Mouse (Mus musculus): ENCODE results near the gene Plxnb1.
A peak's percentile ranks its signal among the peaks of the same experiment; 100 is the strongest.

Plxnb1 gene

DNA sequence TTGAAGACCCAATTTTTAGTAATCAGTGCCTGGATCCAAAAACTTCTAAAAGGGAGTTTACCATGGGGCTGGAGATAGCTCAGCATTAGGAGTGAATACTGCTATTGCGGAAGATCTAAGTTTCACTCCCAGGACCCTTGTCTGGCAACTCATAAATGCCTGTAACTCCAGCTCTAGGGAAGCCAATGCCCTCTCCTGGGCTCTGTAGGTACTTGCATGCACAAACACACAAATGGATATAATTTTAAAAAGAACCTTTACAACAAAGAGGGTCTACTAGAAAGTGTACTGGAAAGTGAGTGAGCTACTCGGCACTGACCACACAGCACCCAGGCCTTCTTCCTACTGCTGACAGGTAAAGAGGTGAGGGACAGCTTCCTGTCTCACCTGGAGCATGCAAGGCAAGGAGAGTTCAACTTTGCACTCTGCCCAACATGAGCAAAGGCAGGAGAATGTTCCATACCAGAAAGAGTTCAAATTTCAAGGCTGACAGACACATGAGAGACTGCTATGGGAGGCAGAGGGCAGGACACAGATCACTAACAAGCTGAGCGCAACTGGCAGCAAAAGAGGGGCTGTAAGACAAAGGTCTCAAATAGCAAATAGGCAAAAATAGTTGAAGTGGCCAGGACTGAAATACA is 27.0 kb upstream of the Plxnb1 start:
- no peak for DNase-seq

DNA sequence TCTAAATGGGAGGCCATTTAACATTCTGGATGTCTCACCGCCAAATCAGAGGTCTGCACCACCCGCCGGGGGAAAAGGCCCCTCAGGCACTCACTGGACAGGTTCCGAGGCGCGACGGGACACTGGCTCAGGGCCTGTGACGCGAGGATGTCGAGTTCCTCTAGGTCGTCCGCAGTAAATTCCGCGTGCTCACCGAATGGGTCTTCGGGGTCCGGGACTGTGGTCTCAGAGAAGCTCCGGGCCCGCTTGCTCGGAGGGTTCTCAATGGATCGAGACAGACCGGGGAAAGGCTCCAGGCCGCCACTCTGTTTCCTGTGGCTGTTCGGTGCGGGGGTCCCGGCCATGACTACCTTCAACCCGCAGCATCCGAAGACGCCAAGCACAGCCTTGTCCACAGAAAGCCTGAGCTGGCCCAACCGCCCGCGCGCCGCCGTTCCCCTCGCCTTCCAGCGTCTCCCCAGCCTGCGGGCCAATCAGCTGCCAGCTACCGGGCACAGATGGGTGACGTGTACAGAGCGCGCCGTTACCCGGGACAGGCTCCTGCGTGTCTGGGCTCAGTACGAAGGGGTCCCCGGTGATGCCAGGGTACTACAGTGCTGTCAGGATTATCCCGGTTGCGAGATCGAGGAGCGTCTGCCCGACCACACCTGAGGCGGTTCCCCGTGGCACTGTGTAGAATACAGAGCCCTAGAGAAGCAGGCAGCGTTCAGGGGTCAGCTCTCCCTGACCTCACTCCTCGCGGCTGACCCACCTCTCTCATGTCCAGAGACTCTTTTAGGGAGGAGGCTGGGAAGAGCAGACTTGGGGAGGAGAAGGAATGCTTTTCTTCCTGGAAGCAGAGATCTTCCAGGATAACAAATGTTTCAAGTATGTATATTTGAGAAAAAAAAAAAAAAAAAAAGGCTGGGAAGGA is 21.3 kb upstream of the Plxnb1 start, which contains the start of gene Atrip:
Atrip (minus strand) TSS at position 464 of the 913 bp plus-strand sequence.
- DNase-seq, result peak; percentile 89 to 92

DNA sequence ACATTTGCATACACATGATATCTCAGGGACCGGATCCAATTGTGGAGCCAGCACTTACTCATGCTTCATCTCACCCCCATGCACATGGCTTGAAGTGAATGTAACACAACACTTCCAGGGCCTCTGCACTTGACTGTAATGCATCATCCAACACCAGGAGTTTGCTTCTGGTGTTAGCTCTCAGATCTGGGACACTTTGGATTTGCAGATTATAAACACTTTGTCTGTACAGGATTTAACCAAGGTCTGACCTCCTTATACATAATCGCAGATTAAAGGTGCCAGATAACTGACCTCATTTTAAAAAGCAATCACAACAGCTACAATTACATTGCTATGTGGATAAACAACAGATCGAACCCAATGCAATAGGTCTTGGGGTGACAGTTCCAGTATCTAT is 14.7 kb upstream of the Plxnb1 start:
- no peak for DNase-seq

DNA sequence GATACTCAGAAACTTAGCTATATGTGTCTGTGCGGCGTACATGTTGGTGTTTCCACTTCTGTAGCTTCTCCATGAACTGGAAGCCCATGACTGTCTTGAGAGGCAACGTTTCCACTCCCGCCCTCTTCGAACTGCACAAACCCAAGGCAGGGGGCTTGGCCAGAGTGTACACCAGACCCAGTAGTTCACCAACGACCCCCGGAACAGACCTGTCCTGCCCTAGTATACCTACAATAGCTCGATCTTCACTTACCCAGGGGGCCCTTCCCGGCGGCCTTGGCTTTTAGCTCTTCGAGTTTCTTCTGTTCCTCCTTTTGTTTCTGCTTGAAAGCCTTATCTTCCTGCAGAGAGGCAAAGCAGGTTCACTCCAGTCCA is 13.5 kb upstream of the Plxnb1 start:
- no peak for DNase-seq

DNA sequence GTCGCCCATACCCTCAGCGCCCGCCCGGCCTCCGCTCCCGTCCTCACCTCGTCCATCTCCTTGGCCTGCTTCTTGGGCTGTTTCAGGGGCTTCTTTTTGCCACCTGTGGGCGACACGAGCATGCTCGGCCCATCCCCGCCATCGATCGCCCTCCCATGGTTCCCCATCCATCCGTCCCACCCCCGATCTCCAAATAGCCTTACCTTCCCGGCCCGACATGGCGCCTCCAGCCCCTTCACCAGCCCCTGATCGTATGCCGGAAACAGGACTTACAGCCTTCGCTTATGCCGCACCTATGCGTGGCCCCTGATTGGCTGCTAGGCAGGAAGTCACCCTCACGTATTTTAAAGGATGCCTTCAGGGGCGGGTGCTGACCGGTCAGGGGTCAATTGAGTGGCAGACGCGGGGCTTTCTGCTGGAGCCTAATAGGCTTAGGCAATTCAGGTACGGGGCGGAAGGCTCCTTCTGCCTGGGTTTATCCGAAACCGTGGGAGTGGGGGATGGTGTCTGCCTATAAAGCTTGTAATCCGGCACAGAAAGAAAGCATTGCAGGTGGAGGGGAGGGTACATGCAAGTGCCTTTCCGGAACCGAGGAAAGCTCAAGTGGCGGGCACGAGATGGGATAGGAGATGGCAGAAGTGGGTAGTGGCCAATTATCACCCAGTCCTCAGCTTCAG is 12.9 kb upstream of the Plxnb1 start, which contains the start of the genes Ccdc51 and Tma7:
Ccdc51 (plus strand) TSS at position 370 of the 677 bp plus-strand sequence.
Tma7 (minus strand) TSS at position 464 of the 677 bp plus-strand sequence.
- DNase-seq, result peak; percentile 88 to 91

DNA sequence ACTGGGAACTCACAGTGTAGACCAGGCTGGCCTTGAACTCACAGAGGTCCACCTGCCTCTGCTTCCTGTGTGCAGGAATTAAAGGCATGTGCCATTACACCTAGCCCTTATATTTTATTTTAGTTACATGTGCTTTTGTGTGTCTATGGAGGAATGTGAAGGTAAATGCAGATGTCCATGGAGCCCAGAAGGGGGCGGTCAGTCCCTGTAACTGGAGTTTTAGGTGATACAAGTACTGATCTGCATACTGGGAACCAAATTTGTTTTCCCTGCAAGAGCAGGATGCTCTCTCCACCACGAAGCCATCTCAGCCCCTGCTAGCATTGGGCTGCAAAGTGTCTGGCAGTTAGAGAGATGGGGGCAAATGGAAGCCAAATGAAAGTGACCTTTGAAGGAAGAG is 10.3 kb upstream of the Plxnb1 start:
- DNase-seq, result peak in 1 of 2 experiments; percentile 2

DNA sequence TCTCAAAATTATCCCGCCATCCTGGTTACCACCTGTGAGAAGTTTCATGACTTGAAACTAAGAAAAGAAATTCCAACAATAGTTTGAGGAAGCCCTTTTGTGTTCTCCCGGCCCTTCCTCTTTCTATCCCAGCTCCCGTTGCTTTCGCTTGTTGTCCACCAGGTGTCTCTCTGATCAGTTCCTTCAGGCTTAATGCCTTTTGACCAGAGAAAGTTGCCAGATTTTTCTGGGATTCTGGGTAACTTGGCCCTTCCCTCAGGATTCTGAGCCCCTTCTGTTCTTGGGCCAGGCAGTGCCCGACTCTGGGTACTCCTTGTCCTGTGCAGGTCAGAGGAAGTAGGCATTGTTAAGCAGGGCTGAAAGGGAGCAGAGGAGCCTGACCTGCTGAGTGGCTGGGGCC is 7.2 kb upstream of the Plxnb1 start:
- peak in 1 of 2 experiments; percentile 48 for DNase-seq

DNA sequence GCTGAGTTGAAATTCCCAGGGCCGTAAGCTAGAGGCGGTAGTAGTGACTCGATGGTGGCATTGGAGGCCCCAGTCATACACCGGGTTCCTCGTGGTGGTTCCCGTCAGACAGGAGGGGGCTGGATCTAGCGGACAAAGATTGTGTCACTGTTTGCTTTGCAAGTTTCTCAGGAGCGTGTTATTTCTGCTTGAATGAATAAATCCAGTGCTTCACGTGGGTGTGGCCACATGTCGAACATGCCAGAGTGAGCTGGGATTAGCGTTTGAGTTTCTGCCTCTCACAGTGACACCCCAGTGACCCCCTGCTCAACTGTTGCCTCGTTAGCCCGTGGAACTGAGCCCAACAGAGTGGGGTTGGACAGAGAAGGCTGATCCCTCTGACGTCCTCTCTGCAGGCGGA is 4.7 kb upstream of the Plxnb1 start:
- DNase-seq, result peak; percentile 60 to 77

DNA sequence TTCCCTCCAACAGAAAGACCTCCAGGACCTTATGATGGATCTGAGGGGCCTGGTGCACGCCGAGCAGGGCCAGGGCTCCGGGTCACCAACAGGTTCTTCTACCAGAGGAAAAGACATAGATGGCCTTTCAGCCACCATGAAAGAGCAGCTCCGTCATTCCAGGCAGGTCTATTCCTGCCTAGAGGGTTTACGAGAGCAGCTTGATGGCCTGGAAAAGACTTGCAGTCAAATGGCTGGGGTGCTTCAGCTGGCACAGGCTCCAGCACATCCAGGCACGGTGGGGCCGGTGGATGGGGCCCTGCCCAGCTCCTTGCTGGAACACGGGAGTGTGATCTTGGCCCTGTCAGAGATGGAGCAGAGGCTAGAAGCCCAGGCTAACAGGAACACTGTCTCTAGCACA is 3.4 kb upstream of the Plxnb1 start:
- no peak for DNase-seq

DNA sequence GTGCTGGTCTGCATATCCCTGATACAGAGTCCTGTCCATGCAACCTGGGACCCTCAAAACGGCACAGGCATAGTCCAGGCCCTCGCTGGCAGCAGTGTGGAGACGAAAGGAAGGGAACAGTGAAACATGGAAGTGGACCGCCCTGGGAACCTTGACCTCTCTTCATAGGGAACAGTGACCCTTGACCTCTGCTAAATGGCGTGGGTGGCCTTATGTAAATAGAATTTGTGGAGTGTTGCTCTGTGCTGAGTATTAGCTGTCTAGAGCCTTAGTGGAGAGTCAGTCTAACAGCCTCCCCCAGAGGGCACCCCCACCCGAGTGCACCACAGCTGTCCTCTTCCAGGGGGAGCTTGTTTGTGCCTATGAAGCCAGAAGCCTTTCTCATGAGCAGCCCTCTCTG is 2.4 kb upstream of the Plxnb1 start:
- DNase-seq, result no peak

DNA sequence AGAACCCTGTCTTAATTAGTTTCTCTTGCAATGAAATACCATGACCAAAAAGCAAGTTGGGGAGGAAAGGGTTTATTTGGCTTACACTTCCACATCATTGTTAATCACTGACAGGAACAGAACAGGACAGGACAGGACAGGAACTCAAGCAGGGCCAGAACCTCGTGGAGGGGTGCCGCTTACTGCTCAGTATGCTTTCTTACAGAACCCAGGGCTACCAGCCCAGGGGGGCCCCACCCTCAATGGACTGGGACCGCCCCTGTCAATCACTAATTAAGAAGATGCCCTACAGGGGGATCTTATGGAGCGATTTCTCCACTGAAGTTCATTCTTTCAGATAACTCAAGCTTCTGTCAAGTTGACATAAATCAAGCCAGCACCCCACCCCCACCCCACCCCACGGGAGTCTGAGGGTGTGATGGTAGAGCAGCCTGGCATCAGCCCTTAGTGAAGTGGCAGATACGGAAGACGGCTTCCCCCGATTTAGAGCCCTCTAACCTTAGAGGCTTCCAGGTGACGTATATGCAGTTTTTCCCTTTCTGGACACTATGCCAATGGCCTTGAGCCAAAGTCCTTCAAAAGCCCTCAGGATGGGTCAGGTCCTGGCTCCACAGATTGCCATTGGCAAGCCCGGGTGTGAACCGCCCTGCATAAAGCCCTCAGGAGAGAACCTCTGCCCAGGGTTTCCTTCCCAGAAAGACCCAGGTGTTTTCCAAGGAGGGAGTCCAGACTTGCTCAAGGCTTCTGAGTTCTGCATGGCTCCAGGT is 1.2 kb upstream of the Plxnb1 start:
- DNase-seq, result peak; percentile 78 to 86

DNA sequence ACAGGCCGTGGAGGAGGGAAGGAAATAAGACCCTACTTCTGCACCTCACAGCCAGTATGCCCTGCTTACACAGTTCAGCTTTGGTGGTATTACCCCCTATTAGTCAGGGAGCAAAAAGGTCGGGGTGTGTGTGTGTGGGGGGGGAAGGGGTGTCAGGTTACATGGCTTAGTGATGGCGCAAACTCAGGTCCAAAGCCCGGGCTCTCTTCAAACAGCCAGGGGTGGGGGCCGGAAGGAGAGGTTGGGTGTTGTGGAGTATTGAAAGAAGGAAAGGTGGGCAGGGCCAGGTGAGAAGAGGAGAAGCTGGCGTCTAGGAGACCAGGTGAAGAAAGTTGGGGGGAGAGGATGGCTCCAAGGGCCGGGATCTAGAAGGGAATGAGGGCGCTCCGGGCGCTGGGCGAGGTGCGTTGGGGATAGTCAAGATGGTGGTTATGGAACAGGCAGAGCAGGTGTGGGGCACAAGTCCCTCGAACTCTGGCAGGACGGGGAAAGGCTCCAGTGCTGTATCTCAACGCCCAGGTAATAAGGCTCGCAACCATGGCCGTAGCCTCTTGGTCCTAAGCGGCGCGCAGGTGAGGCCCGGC is 544 bp upstream of the Plxnb1 start:
- DNase-seq, result peak; percentile 80 to 90

DNA sequence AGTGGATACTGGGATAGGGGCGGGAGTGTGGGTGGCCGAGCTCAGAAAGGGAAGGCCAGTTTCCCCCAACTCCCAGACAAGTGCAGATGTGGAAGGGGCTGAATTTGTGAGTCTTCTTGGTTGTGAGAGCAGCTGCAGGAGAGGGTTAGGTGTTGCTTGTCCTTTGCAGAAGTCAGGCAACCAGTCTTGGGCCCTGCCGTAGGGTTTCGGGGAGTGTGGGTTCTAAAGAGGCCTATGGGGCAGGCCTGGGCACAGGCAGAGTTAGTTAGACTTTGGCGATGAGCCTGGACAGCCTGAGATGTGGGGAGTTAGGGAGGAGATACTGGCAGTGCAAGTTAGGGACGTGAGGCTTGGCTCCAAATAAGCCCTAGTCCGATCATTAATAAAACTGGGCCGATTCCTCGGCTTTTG is 1.1 kb downstream of the Plxnb1 start:
- no peak for DNase-seq

DNA sequence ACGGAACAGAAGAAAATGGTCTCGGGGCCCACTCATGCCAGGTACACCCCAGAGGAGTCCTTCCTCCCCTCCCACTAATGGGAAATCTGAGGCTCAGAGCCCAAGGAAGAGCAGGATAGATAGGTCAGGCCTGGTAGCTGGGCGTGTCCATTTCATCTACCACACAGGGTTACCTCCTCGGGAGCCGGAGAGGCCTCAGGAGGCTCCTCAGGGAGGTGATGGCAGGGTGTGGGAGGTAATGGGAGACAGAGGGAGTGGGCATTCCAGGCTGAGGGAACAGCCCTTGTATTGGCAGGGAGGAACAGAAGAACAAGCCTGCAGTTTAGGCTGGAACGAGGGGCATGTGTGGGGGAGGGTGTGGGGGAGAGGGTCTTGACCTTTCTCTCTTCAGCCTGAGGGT is 1.7 kb downstream of the Plxnb1 start:
- peak; percentile 50 to 58 for DNase-seq

DNA sequence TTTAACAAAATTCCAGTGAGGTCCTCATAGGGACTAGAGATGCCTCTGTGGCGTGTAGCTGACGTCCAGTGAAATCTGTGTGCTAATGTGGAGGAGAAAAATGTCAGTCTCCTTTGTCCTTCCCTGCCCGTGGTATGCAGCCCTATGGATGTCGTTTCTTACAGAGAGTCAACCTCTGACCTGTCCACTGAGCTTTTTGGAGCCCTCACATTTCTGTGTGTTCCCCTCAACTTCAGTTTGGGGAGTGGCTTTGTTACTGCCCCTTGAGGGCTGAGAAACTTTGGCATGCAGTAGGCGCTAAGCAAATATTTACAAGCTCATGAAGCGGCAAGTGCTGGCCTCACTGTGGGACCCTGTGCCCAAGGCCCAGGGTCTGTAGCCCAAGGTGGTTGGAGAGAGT is 2.1 kb downstream of the Plxnb1 start:
- peak; percentile 60 to 78 for DNase-seq

DNA sequence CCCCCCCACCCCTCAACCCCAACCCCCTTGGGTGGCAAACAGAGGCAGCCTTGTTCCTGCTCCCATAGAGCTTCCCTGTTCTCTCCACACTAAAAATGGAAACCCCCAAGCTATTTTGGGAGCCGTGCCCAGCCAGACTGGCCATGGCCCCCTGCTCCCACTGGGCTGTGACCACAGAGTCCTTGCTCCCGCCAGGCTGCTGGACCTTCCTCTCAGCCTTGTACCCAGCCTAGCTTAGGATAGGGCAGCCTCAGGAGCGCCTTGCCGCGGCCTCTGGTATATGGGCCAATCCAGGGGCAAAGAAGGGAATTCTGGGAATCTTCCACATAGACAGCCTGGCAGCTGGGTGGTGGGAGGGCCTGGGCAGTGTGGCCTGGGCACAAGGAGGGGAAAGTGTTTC is 2.6 kb downstream of the Plxnb1 start:
- peak in 1 of 2 experiments; percentile 39 for DNase-seq

DNA sequence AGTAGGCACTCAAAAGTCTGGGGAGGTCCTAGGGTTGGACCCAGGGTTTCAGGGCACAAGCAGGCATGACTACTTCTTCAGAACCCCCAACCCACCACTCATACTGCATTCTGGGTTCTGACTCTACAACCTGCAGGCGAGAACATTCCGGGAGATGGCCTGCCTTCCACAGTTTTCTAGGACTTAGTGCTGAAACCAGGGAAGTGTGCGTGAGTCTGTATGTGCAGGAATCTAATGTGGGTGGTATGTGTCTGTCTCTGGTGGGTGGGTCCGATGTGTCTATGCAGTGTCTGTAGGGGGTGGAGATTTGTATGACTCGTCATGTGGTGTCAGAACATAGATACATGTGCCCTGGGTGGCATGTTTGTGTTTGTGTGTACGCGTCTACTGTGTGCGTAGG is 3.2 kb downstream of the Plxnb1 start:
- no peak for DNase-seq

DNA sequence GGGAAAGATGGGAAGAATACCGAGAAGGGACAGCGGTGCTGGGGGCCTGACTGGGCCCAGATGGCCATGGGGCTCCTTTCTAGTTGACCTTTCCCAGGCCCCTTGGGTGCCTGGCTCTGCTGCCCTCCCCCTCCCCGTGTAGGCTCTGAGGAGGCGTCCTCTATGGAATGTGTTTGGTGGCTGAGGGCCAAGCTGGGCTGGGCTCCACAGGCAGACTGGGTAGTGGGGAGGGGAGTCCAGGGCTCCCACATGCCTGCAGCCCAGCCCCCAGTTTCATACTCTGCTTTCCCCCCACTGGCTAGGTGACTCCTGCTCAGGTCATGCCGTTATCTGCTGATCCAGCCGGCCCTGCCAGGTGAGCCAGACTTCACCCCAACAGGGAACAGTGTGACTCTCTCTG is 3.8 kb downstream of the Plxnb1 start:
- DNase-seq, result peak; percentile 81 to 87

DNA sequence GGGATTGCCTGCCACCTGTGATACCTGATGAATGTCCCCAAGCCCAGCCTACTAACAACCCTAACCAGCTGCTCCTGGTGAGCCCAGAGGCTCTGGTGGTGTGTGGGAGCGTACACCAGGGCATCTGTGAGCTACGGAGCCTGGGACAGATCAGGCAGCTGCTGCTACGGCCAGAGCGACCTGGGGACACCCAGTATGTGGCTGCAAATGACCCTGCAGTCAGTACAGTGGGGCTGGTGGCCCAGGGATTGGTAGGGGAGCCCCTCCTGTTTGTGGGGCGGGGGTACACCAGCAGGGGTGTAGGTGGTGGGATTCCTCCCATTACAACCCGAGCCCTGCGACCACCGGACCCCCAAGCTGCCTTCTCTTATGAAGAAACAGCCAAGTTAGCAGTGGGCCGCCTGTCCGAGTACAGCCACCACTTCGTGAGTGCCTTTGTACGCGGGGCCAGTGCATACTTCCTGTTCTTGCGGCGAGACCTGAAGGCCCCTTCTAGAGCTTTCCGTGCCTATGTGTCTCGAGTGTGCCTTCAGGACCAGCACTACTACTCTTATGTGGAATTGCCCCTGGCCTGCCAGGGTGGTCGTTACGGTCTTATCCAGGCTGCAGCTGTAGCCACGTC is 5.2 kb downstream of the Plxnb1 start:
- DNase-seq, result no peak

DNA sequence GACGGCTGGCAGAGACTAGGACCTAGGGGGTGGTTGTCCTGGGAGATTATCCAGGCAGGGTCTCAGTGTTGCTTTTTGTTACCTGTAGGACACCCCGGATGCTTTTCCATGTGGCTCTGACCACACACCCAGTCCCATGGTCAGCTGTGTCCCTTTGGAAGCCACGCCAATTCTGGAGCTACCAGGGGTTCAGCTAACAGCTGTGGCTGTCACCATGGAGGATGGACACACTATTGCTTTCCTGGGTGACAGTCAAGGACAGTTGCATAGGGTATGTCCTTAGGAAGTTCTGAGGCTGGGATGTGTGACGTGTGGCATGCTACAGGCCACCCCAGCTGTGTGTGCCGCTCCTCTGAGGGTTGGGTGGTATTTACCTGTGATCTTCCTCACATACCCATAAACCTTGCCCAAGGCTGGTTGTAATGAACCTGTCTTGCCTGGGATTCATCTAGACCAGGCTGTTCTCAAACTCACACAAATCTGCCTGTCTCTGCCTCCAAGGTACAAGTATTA is 6.8 kb downstream of the Plxnb1 start:
- DNase-seq, result no peak

DNA sequence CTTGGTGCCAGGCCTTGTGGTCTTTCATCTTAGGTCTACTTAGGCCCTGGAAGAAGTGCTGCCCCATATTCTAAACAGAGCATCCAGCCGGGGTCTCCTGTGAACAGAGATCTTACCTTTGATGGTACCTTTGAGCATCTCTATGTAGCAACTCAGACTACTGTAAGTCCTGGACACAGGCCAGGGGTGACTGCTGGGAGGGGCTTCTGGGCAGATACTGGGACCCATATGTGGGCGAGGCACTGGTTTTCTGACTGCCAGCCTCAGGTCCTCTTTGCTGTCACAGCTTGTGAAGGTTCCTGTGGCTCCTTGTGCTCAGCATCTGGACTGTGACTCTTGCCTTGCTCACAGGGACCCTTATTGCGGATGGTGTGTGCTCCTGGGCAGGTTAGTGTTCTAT is 7.4 kb downstream of the Plxnb1 start:
- no peak for DNase-seq

DNA sequence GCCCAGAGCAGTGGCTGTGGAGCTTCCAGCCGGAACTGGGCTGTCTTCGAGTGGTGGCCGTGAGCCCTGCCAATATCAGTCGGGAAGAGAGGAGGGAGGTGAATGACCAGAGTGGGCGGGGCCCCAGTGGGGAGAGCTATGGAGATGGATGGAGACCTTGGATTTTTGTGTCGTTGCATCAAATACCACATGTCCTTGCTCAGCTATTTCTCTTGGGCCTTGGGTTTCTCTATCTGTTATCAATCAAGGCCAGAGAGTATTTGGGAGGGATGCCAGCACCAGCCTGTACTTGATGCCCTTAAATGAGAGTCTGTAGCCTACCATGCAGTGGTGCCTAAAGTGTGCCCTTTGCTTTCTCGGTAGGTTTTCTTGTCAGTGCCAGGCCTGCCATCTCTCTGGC is 8.1 kb downstream of the Plxnb1 start:
- DNase-seq, result peak in 1 of 2 experiments; percentile 60
